Mouse (Mus musculus) ES-Bruce4 (cell line): ENCODE data around the gene Wdr90.

Experiments
- CTCF ChIP-seq: IDR thresholded peaks from one replicate; pipeline ENCODE4 v1.8.1; 2011; ENCODE audit warnings: low read depth, low read length
- POLR2A ChIP-seq: IDR thresholded peaks from one replicate; pipeline ENCODE4 v1.8.1; 2011; ENCODE audit warnings: low read length; ENCODE audit not compliant: insufficient read depth

DNA sequence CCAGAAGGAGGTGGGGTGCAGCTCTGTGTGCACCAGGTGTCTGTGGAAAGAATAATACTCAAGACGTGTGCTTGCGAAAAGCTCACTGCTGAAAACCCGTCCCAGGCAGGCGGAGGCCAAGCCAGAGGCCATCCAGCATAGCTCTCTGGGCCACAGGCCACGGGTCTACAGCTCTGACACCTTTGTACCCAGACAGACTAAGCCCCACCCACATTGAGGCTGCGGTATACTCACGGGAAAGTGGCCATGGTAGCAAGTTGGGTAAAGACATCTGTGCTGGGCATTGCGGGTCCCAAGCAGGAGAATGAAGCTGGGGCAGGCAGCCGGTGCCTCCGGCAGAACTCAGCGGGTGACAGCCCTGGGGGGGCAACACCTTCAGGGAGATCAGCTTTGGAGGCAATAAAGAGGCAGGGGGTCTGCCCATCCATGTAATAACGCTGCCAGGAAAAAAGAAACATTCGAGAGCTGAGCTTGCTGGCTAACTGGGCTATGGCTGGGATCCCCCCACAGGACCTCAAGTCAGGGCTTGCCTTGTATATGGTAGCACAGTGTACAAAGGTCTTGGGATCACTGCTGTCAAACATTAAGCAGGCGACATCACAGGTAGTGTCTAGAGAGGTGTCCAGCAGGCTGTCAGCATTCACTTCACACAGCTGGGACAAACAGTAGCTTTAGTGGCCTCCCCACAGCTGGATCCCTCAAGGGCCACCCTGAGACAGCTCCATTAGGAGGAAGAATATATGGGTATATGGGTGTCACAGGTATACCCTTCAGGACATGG lies 21.7 kb downstream of the Wdr90 start:
- TF ChIP-seq POLR2A, result no peak
- TF ChIP-seq CTCF, result no peak
